Mouse (Mus musculus): Measurements from ENCODE around the gene Ikzf3.

DNA sequence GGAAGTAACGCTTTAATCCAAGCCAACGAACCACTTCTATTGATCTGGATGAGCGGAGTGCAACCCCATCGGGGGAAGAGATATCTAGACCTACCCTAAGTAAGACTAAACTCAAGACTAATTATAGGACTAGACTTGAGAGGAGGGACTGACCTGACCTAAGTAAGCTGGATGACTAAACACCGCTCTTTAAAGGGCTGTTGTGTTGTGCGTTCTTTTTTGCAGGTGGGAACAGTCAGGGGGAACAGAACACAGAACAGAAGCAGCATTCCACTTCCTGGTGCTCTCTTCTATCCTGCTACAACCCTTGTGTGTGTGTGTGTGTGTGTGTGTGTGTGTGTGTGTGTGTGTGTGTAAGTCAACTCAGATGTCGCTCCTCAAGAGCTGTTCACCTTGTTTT, 54.3 kb downstream of the Ikzf3 start:
- TF ChIP-seq CTCF (IDR thresholded peaks at IDR 0.05; ENCODE audit: low read depth) (no peak), EP300 (IDR thresholded peaks at IDR 0.05; ENCODE audit: low read depth) (no peak)
